Mouse (Mus musculus) adipocyte (in vitro differentiated cells): Measurements from ENCODE around the gene Tmem251.
A peak's percentile ranks its signal among the peaks of the same experiment; 100 is the strongest.

Source experiments
- DNase-seq: peaks from one replicate; pipeline ENCODE4 v3.0.0-alpha.2; 2016; ENCODE audit warnings: low spot score

The Tmem251 gene

DNA sequence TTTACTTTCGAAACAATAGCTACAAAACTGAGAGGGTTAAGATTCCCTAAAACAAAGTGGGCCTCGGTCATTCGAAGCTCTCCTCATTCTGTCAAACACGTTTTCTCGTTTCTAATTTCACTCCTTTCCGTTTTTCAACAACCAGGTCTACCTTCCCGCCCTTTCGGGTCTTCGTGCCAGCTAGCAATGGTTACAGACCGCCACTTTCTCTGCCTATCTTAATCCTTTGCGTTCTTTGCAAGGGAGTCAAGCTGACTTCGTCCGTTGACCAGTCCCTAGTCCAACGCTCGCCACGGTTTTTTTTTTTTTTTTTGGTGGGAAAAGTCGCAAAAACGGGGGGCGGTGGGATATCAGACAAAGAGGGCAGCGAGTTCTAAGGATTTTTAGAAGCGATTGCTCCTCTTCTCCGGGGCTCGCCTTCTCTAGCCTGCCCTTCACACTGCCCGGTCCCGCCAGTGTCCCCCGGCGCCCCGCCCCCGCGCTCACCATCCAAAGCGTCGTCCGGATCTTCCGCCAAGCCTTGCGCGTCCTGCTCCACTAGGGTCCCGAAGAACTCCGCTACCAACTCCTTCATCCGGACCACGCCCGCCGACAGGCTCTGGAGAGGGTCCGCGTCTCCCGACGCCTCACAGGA is 13.6 kb downstream of the Tmem251 start:
- DNase-seq, result no peak

DNA sequence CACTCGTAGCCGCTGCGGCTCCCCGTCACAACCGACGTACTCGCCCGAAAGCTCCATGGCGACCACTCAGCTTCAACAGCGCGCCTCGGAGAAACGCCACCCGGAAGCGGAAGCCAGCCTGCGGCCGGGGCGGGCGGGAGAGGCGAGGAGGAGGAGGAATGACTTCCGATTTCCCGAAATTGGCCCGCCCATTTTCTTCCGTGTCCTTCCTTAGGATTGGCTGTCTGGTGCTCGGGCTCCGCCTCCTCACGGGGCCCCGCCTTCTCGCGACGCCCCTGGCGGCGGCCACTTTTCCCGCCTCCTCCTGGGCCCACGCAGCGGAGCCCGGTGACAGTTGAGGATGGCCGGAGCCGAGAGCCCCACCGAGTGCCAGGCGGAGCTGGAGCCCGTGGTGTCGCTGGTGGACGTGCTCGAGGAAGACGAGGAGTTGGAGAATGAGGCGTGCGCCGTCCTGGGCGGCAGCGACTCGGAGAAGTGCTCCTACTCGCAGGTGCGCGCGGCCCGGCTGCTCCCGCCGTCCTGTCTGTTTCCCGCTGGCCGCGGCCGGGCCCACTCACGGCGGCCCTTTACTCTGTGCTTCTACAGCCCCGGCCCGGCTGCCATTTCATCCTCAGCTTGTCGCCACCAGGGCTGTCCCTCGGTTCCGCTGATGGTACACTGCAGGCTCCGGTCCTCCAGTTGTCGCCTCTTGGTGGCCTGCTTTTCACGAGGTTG is 14.3 kb downstream of the Tmem251 start, which contains the start of the genes Gm28051, Gon7 and Ubr7:
TSS of gene Gm28051 (minus strand) at position 77 of the 714 bp plus-strand sequence.
TSS of gene Gon7 (minus strand) at position 115 of the 714 bp plus-strand sequence.
TSS of gene Ubr7 (plus strand) at position 279 of the 714 bp plus-strand sequence.
- peak; percentile 98 for DNase-seq

DNA sequence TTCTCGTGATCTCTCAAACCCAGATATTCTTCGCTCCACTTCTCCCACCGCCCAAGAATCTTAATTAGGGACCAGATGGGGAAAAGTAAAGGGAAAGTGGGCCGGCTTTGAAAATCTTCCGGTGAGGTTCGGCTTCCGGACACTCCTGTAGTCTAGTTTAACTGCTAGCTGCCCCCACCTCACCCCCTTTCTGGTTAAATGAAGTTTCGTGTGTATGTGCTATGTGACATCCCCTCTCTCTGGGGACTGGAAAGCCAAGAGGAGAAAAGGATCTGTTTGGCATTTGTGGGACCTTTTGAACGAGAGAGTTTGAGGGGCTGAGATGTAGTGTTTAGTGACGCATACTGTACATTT is 14.8 kb downstream of the Tmem251 start, which contains the start of gene Gm20604:
TSS of gene Gm20604 (minus strand) at position 270 of the 354 bp plus-strand sequence.
- DNase-seq, result peak; percentile 33

DNA sequence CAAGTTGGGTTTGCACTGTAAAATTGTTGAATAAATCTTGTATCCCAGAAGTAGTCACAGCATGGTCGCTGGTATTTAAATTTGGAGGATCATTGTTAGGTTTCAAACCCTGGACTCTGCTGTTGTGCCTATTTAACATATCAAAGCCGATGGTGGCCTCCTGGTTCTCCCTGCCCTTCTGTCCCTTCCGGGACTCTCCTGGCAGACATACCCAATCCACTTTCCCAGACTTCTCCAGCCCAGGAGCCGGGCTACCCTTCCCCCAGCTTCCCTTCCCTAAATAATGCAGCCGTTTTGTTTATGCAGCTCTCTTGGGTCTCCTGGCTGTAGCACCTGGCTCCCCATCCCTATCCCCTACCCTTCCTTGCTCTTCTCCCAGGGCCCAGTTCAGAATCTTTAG is 15.4 kb downstream of the Tmem251 start:
- DNase-seq, result peak; percentile 25

DNA sequence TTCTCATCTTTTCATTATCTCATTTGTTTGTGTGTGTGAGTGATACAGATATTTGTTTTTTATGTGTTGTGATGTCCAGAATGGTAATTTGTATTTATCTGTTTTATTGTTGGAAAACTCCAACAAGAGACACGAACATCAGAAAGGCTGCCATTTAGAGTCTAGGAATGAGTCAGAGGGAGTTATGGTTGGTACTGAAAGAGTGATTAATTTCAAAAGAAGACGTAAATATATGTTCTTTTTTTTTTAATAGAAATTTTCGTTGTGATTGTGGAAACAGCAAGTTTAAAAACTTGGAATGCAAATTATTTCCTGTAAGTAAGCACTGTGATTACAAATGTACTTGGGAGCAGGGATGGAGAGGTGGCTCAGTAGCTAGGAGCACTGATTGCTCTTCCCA is 18.1 kb downstream of the Tmem251 start:
- no peak for DNase-seq

DNA sequence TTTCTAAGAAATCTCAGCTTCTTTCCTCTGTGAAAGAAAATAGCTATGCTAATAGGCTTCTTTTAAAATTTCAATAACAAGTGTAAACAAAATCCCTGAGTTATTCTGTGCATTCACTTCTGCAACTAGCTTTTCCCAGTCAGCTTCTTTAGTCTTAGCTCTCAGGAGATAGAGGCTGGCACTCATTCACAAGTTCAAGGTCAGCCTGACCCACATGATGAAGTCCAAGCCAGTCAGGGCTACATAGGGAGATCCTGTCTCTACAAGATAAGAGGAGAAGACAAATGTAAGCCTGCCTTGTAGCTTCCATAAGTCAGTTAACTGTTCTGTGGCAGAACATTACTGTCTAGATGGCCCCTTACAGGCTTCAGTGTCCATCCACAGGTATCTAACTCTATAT is 20.1 kb downstream of the Tmem251 start:
- DNase-seq, result no peak

DNA sequence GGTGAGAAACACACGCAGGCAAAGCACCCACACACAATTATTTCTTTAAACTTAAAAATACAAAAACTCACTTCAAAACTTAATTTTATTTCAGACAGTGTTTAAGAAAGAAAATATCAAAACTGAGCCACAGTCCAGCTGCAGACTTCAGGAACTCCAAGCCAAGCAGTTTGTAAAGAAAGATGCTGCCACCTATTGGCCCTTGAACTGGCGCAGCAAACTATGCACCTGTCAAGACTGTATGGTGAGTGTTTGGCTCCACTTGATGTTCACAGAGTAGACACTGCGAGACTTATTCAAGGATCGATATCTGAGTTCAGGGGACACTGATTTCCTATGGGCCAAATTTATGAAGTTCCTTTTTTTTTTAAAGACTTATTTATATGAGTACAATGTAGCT is 25.4 kb downstream of the Tmem251 start:
- DNase-seq, result no peak

DNA sequence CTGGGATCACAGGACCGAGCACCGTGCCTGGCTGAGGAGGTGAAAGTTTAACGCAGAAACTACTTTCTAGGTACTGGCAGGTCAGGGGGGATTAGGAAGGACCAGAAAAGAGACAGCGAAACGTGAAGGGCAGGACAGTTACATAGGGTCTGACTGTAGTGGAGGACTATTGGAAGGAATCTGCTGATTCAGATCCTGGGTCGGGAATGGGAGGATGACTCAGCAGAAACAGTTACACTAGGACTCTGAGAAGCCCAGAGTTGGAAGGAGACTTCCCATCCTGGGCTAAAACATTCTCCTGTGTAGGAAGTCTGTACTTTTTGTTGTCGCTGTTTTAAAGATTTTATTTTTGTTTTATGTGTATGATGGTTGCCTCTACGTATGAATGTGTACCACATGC is 28.0 kb downstream of the Tmem251 start:
- no peak for DNase-seq

DNA sequence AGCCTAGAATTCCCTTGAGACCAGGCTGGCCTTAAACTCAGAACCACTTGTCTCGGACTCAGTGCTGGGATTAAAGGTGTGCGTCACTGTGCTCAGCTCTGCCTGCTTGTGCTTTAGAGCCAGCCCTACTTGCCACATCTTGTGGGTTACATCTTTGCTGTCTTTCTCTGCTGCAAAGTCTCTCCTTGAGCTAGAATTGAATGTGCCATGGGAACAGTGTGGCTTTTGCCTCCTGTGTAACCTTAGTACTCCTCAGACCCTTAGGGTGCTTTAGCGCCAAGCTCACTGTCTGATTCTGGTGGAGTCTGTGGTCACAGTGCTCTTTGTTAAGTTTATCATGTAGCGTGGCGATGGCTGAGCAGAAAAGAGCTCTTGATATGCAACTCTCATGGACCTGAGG is 29.1 kb downstream of the Tmem251 start:
- DNase-seq, result no peak

DNA sequence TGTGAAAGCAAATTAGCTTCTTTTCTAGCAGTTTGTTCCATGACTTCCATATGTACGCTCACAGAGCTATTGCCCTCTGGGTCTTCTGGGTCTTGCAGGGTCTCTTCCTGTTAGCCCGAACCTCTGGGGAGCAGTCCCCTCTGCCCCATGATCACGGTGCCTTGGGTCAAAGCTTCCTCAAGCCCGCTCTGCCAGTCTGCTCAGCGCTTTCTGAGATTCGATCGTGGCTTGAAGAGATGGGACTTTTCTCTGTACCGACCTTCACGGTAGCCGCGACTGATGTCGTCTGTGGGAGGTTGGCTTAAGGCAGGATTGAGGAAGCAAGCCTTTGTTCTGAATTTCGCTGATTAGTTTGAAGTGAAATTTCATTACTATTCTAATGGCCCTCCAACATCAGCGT is 32.5 kb downstream of the Tmem251 start:
- no peak for DNase-seq

DNA sequence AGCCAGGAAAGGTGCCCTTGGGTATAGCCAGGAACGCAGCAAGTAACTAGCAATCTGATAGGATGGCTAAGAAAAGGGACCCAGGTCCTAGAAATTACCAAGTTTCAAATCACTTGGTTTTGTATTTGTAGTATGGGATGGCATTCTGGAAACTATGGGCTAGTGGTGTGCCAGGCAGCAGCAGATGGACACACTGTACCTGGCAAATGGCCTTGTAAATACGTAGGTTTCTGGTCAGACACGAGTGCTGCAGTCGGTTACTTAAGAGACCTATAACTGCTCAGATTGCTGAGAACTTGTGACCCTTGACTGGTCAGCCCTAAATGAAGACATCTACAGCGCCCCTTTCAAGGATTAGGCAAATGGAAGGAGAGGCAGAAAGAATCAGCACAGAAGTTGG is 34.6 kb downstream of the Tmem251 start:
- no peak for DNase-seq

DNA sequence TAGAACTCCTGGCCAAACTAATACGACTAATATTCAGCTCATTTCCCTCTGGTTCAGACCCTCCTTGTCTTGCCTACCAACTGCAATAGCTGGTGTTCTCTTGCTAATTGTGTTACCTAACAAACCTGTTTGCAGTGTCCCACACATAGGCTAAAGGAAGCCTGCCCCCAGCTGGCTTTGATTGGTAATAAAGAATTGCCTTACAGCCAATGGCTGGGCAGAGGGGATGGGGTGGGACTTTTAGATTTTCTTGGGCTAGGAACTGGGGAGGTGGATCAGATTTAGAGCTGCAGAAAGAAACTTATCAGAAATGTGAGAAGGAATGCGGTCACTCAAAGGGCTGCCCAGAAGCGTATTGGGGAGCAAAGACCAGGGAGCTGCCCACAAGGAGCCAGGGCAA is 35.9 kb downstream of the Tmem251 start:
- DNase-seq, result peak; percentile 16

DNA sequence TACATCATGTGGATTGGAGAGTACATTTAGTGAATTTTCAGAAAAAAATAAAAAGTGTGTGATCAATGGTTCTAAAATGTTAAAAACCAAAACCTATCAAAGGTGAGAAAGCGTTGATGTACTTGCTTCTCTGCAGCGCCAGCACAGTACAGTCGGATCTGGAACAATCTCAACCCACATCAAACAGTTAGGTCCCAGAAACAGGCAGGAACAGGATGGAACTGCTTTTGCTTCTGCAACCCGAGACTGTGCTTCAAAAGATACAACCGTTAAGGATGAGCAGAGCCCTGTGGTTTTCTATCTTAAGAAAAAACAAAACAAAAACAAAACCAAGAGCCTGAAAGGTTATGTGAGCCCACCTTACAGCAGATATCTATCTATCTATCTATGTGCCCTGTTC is 39.3 kb downstream of the Tmem251 start:
- no peak for DNase-seq

DNA sequence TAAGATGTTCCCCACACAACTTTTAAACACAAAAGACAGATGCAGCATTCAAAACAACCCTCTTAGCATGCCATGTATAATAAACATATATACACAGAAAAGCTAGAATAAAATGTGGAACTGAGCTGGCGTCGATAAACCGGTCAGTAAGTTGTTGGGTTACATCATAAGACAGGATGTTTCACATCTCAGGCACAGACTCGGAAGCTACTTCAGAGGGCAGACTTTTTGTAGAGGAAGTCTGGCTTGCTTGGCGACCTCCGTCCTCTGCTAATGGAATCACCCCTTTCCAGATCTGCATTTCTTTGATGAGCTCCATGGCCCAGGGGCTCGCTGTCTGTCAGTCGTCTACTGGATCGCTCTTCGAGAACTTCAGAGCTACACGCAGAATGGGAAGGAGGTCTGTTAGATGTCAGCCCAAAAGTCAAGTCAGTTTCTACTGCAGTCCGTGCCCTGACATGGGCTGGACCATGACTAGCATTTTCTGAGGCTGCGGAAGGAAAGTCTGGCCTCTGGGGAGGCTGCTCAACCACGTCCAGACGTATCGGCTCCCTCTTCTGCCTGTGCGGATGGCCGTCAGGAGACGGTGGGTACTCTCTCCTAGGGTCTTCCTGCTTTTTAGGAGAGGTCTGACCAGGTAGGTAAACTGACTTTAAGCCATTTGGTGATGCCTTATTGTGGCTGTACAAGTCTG is 41.5 kb downstream of the Tmem251 start:
- DNase-seq, result no peak

DNA sequence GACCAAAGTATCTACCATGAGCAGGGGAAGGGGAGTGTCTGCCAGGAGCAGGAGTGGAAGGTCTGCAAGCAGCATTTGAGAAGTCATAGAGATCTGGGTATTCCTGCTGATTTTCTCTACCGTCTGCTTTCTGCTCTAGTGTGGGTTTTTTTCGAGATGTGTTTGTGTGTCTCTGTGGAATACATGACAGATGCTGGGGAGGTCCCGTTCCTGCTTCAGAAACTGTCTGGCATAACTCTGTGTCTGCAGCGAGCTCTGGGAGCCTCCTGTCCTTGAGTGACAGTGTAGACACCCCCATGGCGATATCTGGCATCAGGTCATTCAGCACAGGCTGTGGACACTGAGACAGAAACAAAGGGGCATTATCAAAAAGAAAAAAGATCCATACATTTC is 42.0 kb downstream of the Tmem251 start:
- no peak for DNase-seq

DNA sequence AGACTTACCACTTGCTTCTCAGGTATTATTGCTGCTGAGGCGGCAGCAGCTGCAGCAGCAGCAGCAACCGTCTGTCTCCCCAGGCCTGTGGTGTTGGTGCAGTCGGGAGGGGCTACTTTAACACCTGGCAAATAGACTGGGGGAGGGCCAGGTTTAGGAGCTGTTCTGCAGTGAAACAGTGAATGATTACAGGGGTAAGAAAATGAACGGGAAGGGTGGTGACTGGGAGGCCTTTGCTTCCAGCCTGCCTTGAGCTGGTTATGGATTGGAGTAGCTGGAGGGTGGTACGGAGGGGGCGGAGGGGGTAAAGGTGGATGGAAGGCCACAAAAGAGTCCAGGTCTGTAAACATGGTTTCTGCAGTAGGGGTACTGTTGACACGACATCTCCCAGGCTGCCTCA is 44.4 kb downstream of the Tmem251 start:
- DNase-seq, result no peak
